Mouse (Mus musculus) frontal cortex, postnatal 25 days (tissue): ENCODE results near the gene Hic1.
"Not testable (repeated sequence)": the region's sequence is repeated elsewhere in the genome, so short reads cannot be mapped to it uniquely, and the experiment has no call there.

Source experiments
- DNase-seq, 2 experiments: peaks; one replicate each; pipeline ENCODE4 v3.0.0; 2022; ENCODE audit warnings: low spot score in 2 of 2

Hic1 gene

GRCm38 (mm10) chr11:75192336-75193214 is 23.3 kb upstream of the Hic1 start:
- no peak for DNase-seq

DNA sequence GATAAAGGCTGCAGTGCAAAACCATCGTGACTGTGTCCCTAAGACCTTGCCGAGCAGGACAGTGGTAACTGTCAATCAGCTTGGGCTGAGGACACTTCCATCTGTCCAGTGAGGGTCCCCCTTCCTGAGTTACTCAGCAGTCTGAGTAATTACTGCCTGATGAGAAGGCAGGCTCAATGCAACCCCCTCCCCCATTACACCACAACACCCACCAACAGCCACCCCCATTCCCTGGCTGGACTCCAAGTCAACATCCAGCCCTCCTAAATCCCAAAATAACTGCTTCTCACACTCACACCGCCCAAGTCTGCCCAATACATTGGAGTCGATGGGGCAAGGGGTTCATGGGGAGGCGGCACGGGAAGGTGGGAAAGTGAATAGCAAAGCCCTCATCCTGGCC is 22.5 kb upstream of the Hic1 start:
- no peak for DNase-seq

- no peak for DNase-seq
Measured at GRCm38 (mm10) chr11:75190905-75191441, 21.7 kb upstream of the Hic1 start, which contains the start of gene Dph1. Gene Dph1, minus strand, starts transcription at chr11:75191241.

DNA sequence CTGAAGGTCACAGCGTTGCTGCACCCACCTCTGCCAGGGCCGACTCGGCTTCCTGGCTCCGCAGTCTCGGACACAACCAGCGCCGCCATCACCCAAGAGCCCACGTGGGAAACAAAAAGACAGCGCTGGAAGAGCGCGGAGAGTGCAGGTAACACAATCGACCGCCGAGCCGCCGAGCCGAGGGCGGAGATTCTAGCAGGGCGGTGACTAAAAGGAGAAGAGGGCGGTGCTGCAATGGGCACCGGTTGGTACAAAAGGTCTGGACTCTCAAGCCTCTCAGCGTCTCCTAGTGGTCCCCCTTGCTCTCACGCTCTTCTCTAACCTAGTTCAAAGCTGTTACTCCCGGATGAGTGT is 21.0 kb upstream of the Hic1 start:
- peak in 1 of 2 experiments; percentile 67 for DNase-seq

- DNase-seq, result no peak
Measured at GRCm38 (mm10) chr11:75189713-75190370, 20.5 kb upstream of the Hic1 start.

DNA sequence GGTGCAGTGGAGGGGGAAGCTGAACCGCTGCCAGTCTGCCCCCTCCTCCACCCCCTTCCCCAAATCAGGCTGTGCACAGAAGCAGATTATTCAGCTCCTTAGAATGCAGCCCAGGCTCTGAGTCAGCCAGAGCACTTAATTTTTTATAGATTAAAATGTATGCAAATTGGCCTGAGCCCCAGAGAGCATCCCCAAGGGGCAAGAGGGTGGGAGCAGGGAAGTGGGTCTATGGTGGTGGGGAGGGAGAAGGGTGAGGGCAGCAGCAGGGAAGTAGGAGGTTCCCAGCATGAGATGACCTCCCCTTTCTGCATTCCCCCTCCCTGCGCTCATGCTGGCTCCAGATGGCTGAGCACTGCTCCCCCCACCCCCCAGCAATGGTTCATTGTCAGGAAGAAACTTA is 15.7 kb upstream of the Hic1 start:
- DNase-seq, result no peak

DNA sequence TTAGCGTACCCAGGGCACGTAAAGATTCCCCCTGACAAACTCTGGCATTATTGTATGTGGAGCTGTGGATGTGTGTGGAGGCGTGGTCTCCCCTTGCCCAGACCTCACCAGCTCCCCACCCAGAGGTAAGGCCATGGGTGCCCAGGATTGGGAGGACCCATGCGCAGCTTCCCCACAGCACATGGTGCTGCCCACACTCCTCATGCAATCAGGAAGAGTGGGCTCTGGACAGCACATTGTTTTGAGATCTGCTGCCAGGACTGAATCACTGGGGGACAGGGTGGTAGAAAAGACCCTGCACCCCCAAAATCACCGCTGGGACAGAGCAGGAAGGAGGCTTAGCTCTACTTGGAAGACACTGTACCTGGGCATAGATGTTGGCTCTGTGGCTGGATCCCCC is 15.3 kb upstream of the Hic1 start:
- DNase-seq, result no peak

DNA sequence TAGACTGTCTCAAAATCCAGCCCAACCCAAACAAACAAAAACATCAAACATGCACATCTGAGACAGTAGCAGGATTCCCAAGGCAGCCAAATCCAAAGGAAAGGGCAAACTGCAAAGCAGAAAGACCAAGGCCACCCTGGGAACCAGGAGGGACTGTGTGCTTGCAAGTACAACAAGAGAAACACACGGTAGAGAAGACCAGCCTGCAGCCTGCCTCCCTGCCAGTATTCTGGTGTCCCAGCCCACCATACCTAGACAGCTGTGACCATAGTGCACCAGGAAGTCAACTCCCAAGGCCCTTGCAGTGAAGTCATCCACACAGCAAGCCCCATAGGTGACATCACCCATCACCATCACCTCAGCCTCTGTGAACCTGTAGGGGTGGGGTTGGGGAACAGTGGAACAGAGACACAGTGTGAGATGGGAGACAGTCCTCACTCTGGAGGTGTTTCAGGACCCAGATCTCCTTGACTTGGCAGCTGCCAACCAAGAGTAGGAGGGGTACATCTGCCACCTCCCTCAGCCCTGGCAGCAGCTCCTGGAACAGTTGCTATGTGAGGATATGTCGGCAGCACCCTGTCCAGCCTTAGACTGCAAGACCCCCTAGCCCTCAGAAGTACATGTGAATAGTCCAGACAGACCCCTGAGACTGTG is 14.7 kb upstream of the Hic1 start:
- no peak for DNase-seq

- peak; percentile 85 for DNase-seq
Measured at GRCm38 (mm10) chr11:75178672-75179208, 9.4 kb upstream of the Hic1 start, which contains the start of gene Ovca2. Gene Ovca2, minus strand, starts transcription at chr11:75178835.

GRCm38 (mm10) chr11:75178011-75178410 is 8.7 kb upstream of the Hic1 start:
- DNase-seq, result no peak

DNA sequence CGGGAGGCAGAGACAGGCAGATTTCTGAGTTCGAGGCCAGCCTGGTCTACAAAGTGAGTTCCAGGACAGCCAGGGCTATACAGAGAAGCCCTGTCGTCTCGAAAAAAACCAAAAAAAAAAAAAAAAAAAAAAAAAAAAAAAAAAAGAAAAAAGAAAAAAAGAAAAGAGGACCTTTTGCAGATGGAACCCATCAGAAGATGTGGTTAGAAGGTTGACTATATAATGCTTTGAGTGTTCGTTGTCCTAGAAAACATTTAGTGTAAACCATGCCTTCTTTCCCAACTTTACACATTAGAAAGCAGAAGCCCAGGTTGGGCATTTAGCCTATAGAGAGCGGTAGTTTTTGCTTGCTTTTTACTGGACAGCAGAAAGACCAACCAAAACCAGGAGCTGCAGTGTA is 5.3 kb upstream of the Hic1 start:
- DNase-seq, result not testable (repeated sequence)

DNA sequence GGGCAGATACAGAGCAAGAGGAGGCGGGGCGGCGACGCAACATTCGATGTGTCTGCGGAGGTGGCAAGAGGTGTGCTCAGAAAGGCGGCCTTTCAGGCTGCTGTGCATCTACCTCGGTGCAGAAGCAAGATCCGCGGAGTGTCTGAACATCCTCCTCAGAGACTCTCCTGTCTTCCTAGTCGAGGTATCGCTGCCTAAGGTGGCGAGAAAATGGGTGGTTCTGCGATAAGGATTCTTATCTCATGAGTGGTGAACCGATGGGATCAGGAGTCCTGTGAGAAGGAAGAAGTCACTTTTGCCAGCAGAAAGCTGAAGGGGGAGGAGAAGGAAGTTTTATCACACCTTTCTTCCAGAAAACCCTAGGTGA is 4.5 kb upstream of the Hic1 start:
- no peak for DNase-seq

GRCm38 (mm10) chr11:75173095-75173798 is 3.9 kb upstream of the Hic1 start:
- DNase-seq, result peak; percentile 87 to 92

- DNase-seq, result no peak
Measured at GRCm38 (mm10) chr11:75172151-75173094, 3.1 kb upstream of the Hic1 start.

DNA sequence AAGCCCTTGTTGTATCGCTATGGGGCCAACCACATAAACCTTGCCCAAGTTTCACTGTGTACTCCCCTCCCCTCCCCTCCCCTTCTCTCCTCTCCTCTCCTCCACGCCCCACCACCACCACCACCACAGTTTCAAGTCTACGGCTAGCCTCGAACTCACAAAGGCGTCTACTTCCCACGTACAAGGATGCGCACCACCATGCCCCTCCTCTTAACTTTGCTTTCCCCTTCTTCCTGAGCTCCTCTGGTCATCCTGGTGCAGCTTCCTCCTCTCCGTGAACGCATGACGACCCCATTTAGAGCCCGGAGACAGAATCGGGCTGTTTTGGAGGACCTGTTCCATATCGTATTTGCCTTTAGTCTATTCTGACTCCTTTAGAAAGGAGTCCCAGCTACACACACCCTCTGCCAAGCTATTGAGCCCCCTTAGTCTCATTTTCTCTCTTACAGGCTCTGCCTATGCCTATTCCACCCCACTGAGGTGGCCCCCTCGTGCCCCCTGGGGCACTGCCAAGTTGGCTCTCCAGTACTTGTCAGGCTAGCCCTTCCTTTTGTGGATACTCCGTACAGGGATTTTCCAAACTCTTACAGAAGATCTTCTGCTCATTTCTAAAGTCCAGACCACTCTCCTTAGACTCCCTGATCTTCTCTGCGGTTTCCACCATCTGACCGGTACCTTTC is 2.0 kb upstream of the Hic1 start:
- DNase-seq, result no peak

GRCm38 (mm10) chr11:75170136-75170751 is 925 bp upstream of the Hic1 start:
- DNase-seq, result peak; percentile 91 to 92

DNA sequence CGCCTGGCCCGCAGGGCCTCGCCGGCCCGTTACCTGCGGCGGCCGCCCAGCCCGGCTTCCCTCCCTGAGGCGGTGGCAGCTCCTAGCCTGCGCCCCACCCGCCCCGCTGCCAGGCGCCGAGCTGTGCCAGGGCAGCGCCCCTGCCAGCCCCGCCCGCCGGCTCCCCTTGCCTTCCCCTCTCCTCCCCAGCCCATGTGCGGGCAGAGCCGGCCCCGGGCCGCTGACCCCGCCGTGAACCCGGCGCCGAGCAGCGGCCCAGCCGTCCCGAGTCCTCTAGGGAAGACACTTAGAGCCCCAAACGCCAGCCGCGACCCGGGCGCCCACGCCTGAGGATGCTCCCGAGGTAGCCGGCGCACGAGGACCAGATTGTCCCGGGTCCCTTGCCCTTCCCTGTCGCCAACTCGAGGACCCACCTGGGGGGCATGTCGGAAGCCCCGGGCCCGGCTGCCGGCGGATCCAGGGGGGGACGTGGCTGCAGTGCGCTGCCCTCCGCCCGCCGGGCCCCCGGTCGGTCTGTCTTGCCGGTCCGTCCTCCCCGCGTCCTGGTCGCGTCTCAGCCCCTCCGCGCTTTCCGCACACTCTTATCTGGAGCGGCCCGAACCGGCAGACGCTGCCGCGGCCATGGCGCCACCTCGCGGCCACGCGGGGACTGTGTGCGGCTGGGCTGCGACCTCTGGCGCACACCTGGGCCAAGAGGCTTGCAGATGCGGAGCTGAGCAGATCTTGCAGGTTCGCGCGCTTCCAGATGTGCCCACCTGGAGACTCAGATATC is 543 bp downstream of the Hic1 start:
- no peak for DNase-seq
